Mouse (Mus musculus) Muller cell, postnatal 12 days (primary cell): ENCODE measurements at regions not wholly inside any gene's neighbourhood (a gene's known extent, or its start where the extent isn't known, plus 50 kb on each side); places are given as distances from the start of the nearest gene placed in this dataset.
A peak's percentile ranks its signal among the peaks of the same experiment; 100 is the strongest.
"Not testable (repeated sequence)": the region's sequence is repeated elsewhere in the genome, so short reads cannot be mapped to it uniquely, and the experiment has no call there.

Source experiments
- DNase-seq: peaks from one replicate; pipeline ENCODE4 v3.0.0-alpha.2; 2015; ENCODE audit errors: inconsistent ontology term

GRCm38 (mm10) chr1:103986867-103987266 is 781.5 kb upstream of the Cdh20 start:
- DNase-seq, result peak; percentile 18

DNA sequence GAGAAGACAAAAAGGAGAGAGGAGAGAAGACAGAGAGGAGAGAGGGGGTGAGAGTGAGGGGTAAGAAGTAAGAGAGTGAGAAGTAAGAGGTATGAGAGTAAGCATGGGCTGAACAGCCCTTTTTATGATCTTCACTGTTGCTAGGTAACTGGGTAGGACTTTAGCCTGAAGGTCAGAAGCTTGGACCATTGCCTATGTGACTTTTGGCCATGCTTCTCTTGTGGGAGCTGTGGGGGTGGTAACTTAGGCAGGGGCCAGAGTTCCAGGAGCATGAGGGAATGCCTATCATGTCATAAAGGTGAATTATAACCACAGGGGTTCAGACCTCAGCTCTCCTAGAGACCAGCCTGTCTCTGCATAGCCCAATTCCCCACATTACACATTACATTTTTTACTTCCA is 765.4 kb upstream of the Cdh20 start:
- not testable (repeated sequence) for DNase-seq

- no peak for DNase-seq
These were observed 738.7 kb upstream of the Cdh20 start for GRCm38 (mm10) chr1:104029670-104030069.

GRCm38 (mm10) chr1:104048440-104048839 is 719.9 kb upstream of the Cdh20 start:
- DNase-seq, result no peak

- DNase-seq, result no peak
These were observed 719.0 kb upstream of the Cdh20 start for GRCm38 (mm10) chr1:104049169-104049948.
